Comparison of ENCODE assay signal across 10 mouse cellular contexts in genomic region chr14:12151927-12152326, GRCm38 (mm10).
DNase-seq lines count a peak whose midpoint lies in the region; ATAC-seq and TF ChIP-seq lines count a peak whose summit lies in the region.
"Had no signal": no experiment of that assay in that cellular context is flagged by ENCODE, and none has a peak within 500 bp of the region (broad histone marks: within the 10 kb centered on the region; RNA-seq: fewer than 3 reads in every experiment).

No protein-coding gene starts in this region.

- H3K27ac ChIP-seq in forebrain, embryonic 13.5 days, result no peak overlapping the region
- no peak overlapping the region for H3K27ac ChIP-seq in midbrain, postnatal 0 days (ENCODE audit: low read depth, low read length)
- H3K27ac ChIP-seq: limb, embryonic 12.5 days had no signal

- H3K4me1 ChIP-seq in forebrain, embryonic 13.5 days, result peaks cover 6% of the 10 kb centered on the region; the same call in 1 of the 2 replicates
- no peaks in the 10 kb centered on the region for H3K4me1 ChIP-seq in midbrain, postnatal 0 days (ENCODE audit: insufficient read depth, low read length)

- H3K9ac ChIP-seq in forebrain, embryonic 13.5 days, result no peak overlapping the region
- no peak overlapping the region for H3K9ac ChIP-seq in midbrain, postnatal 0 days (replicated peaks; ENCODE audit: low read length, poor library complexity, severe bottlenecking)
- H3K9ac ChIP-seq: limb, embryonic 12.5 days had no signal

- H3K4me3 ChIP-seq in forebrain, embryonic 13.5 days, result no peak overlapping the region
- H3K4me3 ChIP-seq in midbrain, postnatal 0 days (ENCODE audit: low read depth, low read length), result no peak overlapping the region
- H3K4me3 ChIP-seq: limb, embryonic 12.5 days had no signal

- ATAC-seq in cerebellum, adult (ENCODE audit: insufficient number of reproducible peaks, low FRiP score, low TSS enrichment), result peak; percentile 78
- peak; percentile 91 for ATAC-seq in forebrain, embryonic 13.5 days
- ATAC-seq in midbrain, postnatal 0 days (ENCODE audit: low FRiP score), result peak; percentile 80

- TF ChIP-seq CTCF in midbrain, postnatal 0 days (IDR thresholded peaks at IDR 0.05), result peak; percentile 92

- no peaks in the 10 kb centered on the region; the same call in 1 of the 2 replicates for H3K36me3 ChIP-seq in forebrain, embryonic 13.5 days (ENCODE audit: poor library complexity, severe bottlenecking)
- 0 out of 2 replicates have a peak, but pooled peaks cover under 1% of the 10 kb centered on the region for H3K36me3 ChIP-seq in midbrain, postnatal 0 days (ENCODE audit: insufficient read depth, low read length)
- H3K36me3 ChIP-seq: G1E had no signal

- H3K9me3 ChIP-seq in forebrain, embryonic 13.5 days (replicated peaks), result no peaks in the 10 kb centered on the region
- no peaks in the 10 kb centered on the region for H3K9me3 ChIP-seq in midbrain, postnatal 0 days (ENCODE audit: low read length)
- H3K9me3 ChIP-seq: limb, embryonic 12.5 days had no signal

- WGBS in forebrain, embryonic 13.5 days, result 45% methylated on average over 3 of the region's 3 CpGs
- 47% methylated on average over 3 of the region's 3 CpGs for WGBS in midbrain, postnatal 0 days

- H3K27me3 ChIP-seq in forebrain, embryonic 13.5 days, result 0 out of 2 replicates have a peak, but pooled peaks cover 5% of the 10 kb centered on the region
- no peaks in the 10 kb centered on the region for H3K27me3 ChIP-seq in midbrain, postnatal 0 days (ENCODE audit: insufficient read depth, low read length)
- H3K27me3 ChIP-seq: limb, embryonic 12.5 days had no signal

- no peak overlapping the region for H3K4me2 ChIP-seq in forebrain, embryonic 13.5 days
- H3K4me2 ChIP-seq in midbrain, postnatal 0 days (ENCODE audit: low read depth, low read length, poor library complexity, severe bottlenecking), result no peak overlapping the region
- H3K4me2 ChIP-seq: limb, embryonic 12.5 days had no signal

- peak; percentile 45 for DNase-seq in gastrocnemius, postnatal 10 days
- no peak for DNase-seq in gastrocnemius, postnatal 14 days
- peak; percentile 36 for DNase-seq in kidney, adult 11 months
- DNase-seq in left cerebral cortex, postnatal 25 days (ENCODE audit: low spot score in 2 of 2), result peak; percentile 84 to 85
- peak; percentile 86 for DNase-seq in midbrain, postnatal 0 days (ENCODE audit: low spot score)
- no peak for DNase-seq in T-cell, adult 2 months (ENCODE audit: low spot score)

- intact Hi-C loops in gastrocnemius, postnatal 14 days (cut with DNase I; ENCODE audit: low total_unique reads), result loop anchor here (5.0 kb wide), 1 partner anchor 380 kb away; no protein-coding TSS in a partner anchor
- intact Hi-C loops in left cerebral cortex, postnatal 25 days (cut with DNase I), result loop anchor here (2.0 to 5.0 kb wide), 3 partner anchors 125 to 379 kb away; no protein-coding TSS in a partner anchor

Comparison
In these comparisons a context has a peak if more than half of its experiments do, and no peak if none do; other contexts are left out.
1. DNase-seq: peak in gastrocnemius, postnatal 10 days (single experiment), kidney, adult 11 months (single experiment), left cerebral cortex, postnatal 25 days (2 of 2) and midbrain, postnatal 0 days (single experiment); none in gastrocnemius, postnatal 14 days (single experiment) and T-cell, adult 2 months (single experiment).
2. Peak in every context shown above with its lines, with median percentiles within 50 percentile points of each other: ATAC-seq.